Mouse (Mus musculus) regulatory T cell (primary cell): ENCODE data around the gene Cox6a1.
"Not testable (repeated sequence)": the region's sequence is repeated elsewhere in the genome, so short reads cannot be mapped to it uniquely, and the experiment has no call there.

Experiments
- in situ Hi-C: fragments of 300-600 bp; cut with MboI, MseI; formaldehyde crosslinking; loops from one replicate; pipeline ENCODE4 v1.15.1; 2025; ENCODE audit warnings: high pct_unique_total_duplicates

Gene Cox6a1

GRCm38 (mm10) chr5:115348546-115349224 is at the start of gene Cox6a1:
Cox6a1 (minus strand) TSS chr5:115348981.
- in situ Hi-C loops, result loop anchor here (5.0 kb wide), 1 partner anchor 66 kb away; no protein-coding TSS in a partner anchor

DNA sequence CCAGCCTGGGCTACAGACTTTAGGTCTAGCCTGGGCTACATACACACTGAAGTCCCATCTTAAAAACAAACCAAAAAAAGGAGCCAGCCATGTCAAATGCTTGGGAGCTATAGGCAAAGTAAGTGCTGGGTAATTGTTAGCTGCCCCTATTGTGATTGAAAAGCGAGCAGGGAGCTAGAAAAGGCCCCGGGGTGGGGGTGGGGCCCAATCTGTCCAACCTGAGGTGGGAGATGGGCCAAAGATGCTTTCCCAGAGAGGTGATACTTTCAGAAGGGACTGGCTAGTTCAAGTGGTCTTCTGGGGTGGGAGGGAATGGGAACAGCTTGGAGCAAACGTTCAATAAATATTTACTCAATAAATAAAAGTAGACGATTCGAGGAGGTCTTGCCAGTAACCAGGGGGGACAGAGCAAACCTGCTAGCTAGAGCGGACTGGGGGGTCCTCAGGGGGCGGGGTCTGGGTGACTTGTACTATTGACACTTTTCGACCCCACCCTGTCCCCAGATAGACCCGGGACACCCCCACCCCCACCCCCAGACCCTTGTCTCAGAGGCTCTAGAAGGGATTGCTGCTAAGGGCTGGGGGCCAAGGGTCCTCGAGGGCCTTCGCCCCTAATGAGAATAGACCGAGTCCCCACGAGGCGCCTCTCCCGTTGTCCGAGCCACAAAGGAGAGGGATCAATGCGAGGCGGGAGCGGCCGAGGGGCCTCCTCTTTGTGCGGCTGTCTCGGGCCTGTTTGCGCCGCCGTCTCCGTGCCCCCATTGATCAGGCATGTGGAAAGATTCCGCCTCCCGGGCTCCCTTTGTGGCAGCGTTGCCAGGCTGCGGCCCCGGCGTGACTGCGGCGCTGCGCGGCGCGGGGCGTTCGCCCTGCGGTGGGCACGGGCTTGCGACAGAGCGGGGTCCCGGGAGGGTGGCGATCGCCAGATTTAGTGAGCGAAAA is 49.3 kb upstream of the Cox6a1 start:
- in situ Hi-C loops, result no loop called here

DNA sequence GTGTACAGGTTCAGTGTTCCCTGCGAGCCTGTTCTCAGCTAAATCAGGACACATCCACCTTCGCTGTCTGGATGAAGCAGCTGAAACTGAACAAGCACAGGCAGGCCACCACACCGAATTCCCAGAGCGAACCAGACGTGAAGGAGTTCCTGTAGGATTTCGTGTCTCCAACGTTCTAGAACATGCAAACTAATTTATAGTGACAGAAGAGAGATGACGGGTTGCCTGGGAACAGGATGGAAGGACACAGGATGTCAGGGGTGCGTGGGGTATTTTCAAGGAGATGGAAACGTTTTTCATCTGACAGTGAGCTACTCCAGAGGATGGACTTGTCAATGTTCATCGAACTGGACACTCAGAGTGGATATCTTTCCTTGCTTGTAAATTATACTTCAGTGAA is 47.9 kb upstream of the Cox6a1 start:
- in situ Hi-C loops, result no loop called here

- in situ Hi-C loops, result no loop called here
Observed at GRCm38 (mm10) chr5:115394836-115395235, 46.1 kb upstream of the Cox6a1 start.

DNA sequence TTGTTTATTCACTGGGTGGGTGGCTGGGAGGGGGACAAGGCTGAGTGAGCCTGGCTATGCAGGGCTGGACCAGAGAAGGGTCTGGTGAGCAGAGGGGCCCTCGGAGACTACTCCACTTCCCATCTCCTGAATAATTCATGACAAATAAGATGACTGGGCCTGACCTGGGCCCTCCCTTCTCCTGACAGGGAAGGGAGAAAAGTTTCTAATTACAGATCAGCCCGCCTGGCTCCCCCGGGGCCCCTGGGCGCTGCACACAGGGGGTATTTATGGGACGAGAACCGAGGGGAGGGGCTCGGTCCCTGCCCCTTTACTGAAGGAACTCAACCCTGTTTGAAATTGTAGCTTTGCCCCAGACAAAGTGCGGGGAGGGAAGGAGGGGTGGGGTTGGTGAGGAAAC is 45.4 kb upstream of the Cox6a1 start:
- in situ Hi-C loops, result no loop called here

DNA sequence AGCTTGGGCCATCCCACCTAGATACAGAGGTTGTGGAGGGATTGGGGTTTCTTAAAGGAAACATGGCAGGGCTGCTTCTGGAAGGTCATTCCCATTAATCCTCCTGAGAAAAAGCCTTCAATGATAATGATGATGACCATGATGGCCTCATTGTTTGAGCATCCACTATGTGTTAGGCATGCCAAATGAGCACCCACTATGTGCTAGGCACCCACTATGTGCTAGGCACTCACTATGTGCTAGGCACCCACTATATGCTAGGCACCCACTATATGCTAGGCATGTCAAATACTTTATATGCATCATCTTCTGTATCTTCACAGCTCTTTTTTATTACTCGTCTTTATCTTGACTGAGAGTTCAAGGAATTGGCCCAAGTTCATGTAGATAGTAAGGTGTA is 44.2 kb upstream of the Cox6a1 start:
- in situ Hi-C loops, result no loop called here

- in situ Hi-C loops, result no loop called here
Observed at GRCm38 (mm10) chr5:115391935-115392334, 43.2 kb upstream of the Cox6a1 start.

DNA sequence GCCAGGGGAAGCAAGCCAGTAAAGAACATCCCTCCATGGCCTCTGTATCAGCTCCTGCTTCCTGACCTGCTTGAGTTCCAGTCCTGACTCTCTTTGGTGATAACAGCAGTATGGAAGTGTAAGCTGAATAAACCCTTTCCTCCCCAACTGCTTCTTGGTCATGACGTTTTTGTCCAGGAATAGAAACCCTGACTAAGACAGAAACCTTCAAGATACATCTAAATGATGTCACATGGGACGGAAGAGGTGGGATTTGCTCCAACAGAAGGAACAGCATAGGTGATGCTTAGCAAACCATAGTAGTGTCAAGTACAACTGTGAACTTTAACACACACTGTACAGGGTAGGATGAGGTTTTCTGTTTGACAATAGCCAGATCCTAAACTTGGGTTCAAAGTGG is 30.1 kb upstream of the Cox6a1 start:
- in situ Hi-C loops, result not testable (repeated sequence)

DNA sequence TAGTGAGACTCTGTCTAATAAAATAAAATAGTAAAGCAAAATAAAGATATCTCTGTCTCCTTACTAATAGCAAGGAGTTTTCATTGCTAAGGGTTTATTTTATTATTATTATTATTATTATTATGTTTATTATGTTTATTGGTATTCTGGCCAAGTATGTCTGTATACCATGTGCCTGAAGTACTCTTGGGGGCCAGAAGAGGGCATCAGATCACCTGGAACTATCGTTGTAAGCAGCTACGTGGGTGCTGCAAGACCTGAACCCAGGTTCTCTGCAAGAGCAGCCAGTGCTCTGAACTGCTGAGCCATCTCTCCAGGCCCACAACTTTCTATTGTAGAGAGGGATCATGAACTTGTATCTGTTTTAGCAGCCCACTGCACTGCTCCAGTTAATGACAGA is 26.7 kb upstream of the Cox6a1 start:
- in situ Hi-C loops, result no loop called here

- in situ Hi-C loops, result loop anchor here (25.0 kb wide), 1 partner anchor 1988 kb away; the partner anchor contains the start of gene Wsb2
Observed at GRCm38 (mm10) chr5:115374204-115374820, 25.5 kb upstream of the Cox6a1 start.

GRCm38 (mm10) chr5:115373441-115374203 is 24.8 kb upstream of the Cox6a1 start:
- in situ Hi-C loops, result loop anchor here (25.0 kb wide), 1 partner anchor 1989 kb away; the partner anchor contains the start of gene Wsb2

DNA sequence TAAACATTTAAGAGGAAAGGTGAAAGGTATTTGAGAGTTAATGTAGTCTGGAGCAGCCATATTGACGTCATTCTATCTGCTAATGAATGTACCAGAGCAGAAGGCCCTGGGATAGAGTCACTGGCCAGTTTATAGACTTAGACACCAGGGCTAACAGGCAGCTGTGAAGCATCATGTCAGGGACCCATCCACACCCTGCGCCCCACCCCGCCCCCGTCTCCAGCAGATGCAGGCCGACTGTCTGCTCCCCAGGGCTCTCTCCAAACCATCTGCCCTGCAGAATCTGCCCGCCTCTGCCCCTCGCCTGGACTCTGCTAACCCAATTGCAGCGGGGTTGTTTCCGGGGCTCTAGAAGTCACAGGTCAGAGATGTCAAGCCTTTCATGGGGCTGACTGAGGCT is 23.0 kb upstream of the Cox6a1 start:
- in situ Hi-C loops, result loop anchor here (25.0 kb wide), 1 partner anchor 1991 kb away; the partner anchor contains the start of gene Wsb2

- in situ Hi-C loops, result loop anchor here (5.0 to 25.0 kb wide), 2 partner anchors 78 to 1998 kb away; partner anchors contain the start of gene Wsb2
Observed at GRCm38 (mm10) chr5:115364782-115365181, 16.0 kb upstream of the Cox6a1 start.

DNA sequence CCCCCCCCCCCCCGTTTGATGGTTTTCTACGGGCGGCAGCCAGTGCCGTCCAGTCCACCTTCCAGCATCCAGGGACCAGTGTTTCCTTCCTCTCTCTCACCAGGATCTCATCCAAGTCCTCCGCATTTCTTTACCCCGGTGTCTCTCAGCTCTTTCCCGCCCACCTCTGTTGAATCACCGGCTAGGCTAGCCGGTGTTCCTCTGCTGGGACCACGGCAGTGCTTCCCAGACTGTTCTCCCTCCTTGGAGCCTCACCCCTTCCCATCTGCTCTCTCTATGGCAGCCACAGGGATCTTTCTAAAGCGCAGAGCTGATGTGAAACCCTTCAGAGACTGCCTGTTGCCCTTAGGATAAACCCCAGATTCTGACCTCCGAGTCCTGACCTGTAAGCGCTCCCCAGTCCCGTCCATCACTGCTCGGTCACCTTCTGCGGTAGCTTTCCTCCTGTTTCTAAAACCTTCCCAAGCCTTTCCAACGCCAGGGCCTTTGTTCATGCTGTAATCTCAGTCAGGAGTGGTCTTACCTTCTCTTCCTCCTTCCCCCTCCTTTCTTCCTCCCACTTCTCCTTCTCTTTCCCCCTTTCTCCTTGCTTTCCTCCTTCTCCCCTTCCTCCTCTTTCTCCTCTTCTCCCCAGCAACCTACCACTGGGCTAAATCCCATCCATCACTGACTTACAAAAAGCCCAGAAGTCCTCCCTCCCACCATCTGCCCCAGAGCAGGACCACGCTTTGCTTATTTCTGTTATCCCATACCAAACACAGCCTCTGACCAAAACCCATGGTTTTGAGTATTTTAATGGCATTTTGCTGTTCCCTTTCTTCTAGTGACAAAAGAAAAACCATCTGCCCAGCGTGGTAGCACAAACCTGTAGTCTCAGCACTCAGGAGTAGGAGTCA is 14.3 kb upstream of the Cox6a1 start:
- in situ Hi-C loops, result loop anchor here (25.0 kb wide), 1 partner anchor 1999 kb away; the partner anchor contains the start of gene Wsb2

DNA sequence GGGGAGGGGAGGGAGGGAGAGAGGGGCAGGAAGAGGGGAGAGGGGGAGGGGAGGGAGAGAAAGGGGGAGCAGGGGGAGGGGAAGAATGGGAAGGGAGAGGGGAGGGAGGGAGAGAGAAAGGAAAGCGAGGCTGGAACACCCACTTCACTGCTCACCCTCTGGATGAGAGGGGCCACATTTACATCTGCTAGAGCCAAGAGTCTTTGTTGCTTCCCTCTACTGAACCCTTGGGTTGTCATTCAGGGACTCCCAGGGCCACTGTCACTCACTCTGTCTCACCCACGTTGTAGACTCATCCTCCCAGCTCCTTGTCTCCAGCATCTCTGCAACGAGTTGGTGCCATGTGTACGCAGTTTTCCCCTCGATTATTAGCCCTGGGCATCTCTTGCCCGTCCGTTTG is 13.4 kb upstream of the Cox6a1 start:
- in situ Hi-C loops, result loop anchor here (25.0 kb wide), 1 partner anchor 2000 kb away; the partner anchor contains the start of gene Wsb2

- in situ Hi-C loops, result loop anchor here (25.0 kb wide), 1 partner anchor 2002 kb away; the partner anchor contains the start of gene Wsb2
Observed at GRCm38 (mm10) chr5:115359851-115360372, 11.1 kb upstream of the Cox6a1 start.

GRCm38 (mm10) chr5:115359438-115359837 is 10.7 kb upstream of the Cox6a1 start:
- in situ Hi-C loops, result loop anchor here (25.0 kb wide), 1 partner anchor 2003 kb away; the partner anchor contains the start of gene Wsb2

GRCm38 (mm10) chr5:115358872-115359271 is 10.1 kb upstream of the Cox6a1 start:
- in situ Hi-C loops, result loop anchor here (25.0 kb wide), 1 partner anchor 2003 kb away; the partner anchor contains the start of gene Wsb2

GRCm38 (mm10) chr5:115355070-115355469 is 6.3 kb upstream of the Cox6a1 start:
- in situ Hi-C loops, result loop anchor here (25.0 kb wide), 1 partner anchor 2007 kb away; the partner anchor contains the start of gene Wsb2
